Mouse (Mus musculus) cerebellum, adult 9-10 months (tissue): ENCODE results near the gene Vmn1r16.
"Not testable (repeated sequence)": the region's sequence is repeated elsewhere in the genome, so short reads cannot be mapped to it uniquely, and the experiment has no call there.

Experiments
- DNase-seq: peaks from one replicate; pipeline ENCODE4 v3.0.0; 2022

Gene Vmn1r16

GRCm38 (mm10) chr6:57329394-57329793 lies at the start of gene Vmn1r16:
Vmn1r16 (minus strand) TSS chr6:57329494.
- no peak for DNase-seq

- DNase-seq = no peak
Measured at GRCm38 (mm10) chr6:57367496-57367895, 38.2 kb upstream of the Vmn1r16 start.

- DNase-seq = not testable (repeated sequence)
Measured at GRCm38 (mm10) chr6:57365866-57366265, 36.6 kb upstream of the Vmn1r16 start.

- no peak for DNase-seq
Measured at GRCm38 (mm10) chr6:57363627-57364026, 34.3 kb upstream of the Vmn1r16 start, which contains the start of gene Vmn1r17. Vmn1r17 (minus strand) TSS chr6:57363727.

- DNase-seq = no peak
Measured at GRCm38 (mm10) chr6:57356864-57357263, 27.6 kb upstream of the Vmn1r16 start.

- no peak for DNase-seq
Measured at GRCm38 (mm10) chr6:57326176-57326575, 3.1 kb downstream of the Vmn1r16 start.

- DNase-seq = no peak
Measured at GRCm38 (mm10) chr6:57278952-57279351, 50.3 kb downstream of the Vmn1r16 start.

- DNase-seq = no peak
Measured at GRCm38 (mm10) chr6:57272517-57272916, 56.8 kb downstream of the Vmn1r16 start.

GRCm38 (mm10) chr6:57271881-57272280 lies 57.4 kb downstream of the Vmn1r16 start:
- no peak for DNase-seq
